Mouse (Mus musculus) myocyte (in vitro differentiated cells): ENCODE data around the gene Calhm3.

Experiments used
- CEBPB ChIP-seq: IDR thresholded peaks from 2 replicates; pipeline ENCODE4 v1.6.1; 2011; ENCODE audit warnings: mild to moderate bottlenecking, moderate library complexity; ENCODE audit not compliant: poor library complexity, insufficient read depth, severe bottlenecking
- E2F4 ChIP-seq: IDR thresholded peaks from one replicate; pipeline ENCODE4 v1.6.1; 2011; ENCODE audit warnings: mild to moderate bottlenecking, control low read depth, moderate library complexity; ENCODE audit not compliant: insufficient read depth
- MAX ChIP-seq: IDR thresholded peaks from one replicate; pipeline ENCODE4 v1.6.1; 2011; ENCODE audit warnings: low read depth, mild to moderate bottlenecking, control low read depth
- MYOD1 ChIP-seq, 3 experiments: IDR thresholded peaks; one replicate each; pipeline ENCODE4 v1.6.1; 2011; ENCODE audit warnings: control low read depth in 2 of 3, low read depth in 2 of 3, mild to moderate bottlenecking in 2 of 3, moderate library complexity in 1 of 3; ENCODE audit not compliant: insufficient read length in 2 of 3, control insufficient read depth in 1 of 3
- MYOG ChIP-seq, 3 experiments: IDR thresholded peaks; one replicate each; pipeline ENCODE4 v1.6.1; 2011; ENCODE audit warnings: control low read depth in 2 of 3, low read depth in 2 of 3, mild to moderate bottlenecking in 2 of 3; ENCODE audit not compliant: insufficient read length in 2 of 3, control insufficient read depth in 1 of 3, insufficient read depth in 1 of 3
- POLR2A ChIP-seq: IDR thresholded peaks from one replicate; pipeline ENCODE4 v1.6.1; 2011; ENCODE audit warnings: low read depth, mild to moderate bottlenecking, control low read depth, moderate library complexity; ENCODE audit not compliant: insufficient read length
- REST ChIP-seq: IDR thresholded peaks from one replicate; pipeline ENCODE4 v1.6.1; 2011; ENCODE audit warnings: mild to moderate bottlenecking, control low read depth, moderate library complexity; ENCODE audit not compliant: insufficient read depth, insufficient read length
- SRF ChIP-seq: IDR thresholded peaks from one replicate; pipeline ENCODE4 v1.6.1; 2011; ENCODE audit warnings: low read depth; ENCODE audit not compliant: control insufficient read depth, insufficient read length
- TCF12 ChIP-seq: IDR thresholded peaks from one replicate; pipeline ENCODE4 v1.6.1; 2011; ENCODE audit warnings: mild to moderate bottlenecking, control low read depth; ENCODE audit not compliant: poor library complexity, insufficient read depth, severe bottlenecking
- TCF3 ChIP-seq: IDR thresholded peaks from one replicate; pipeline ENCODE4 v1.6.1; 2011; ENCODE audit warnings: low read depth, control low read depth; ENCODE audit not compliant: insufficient read length
- USF1 ChIP-seq: IDR thresholded peaks from one replicate; pipeline ENCODE4 v1.6.1; 2011; ENCODE audit warnings: low read depth, mild to moderate bottlenecking, control low read depth, moderate library complexity

DNA sequence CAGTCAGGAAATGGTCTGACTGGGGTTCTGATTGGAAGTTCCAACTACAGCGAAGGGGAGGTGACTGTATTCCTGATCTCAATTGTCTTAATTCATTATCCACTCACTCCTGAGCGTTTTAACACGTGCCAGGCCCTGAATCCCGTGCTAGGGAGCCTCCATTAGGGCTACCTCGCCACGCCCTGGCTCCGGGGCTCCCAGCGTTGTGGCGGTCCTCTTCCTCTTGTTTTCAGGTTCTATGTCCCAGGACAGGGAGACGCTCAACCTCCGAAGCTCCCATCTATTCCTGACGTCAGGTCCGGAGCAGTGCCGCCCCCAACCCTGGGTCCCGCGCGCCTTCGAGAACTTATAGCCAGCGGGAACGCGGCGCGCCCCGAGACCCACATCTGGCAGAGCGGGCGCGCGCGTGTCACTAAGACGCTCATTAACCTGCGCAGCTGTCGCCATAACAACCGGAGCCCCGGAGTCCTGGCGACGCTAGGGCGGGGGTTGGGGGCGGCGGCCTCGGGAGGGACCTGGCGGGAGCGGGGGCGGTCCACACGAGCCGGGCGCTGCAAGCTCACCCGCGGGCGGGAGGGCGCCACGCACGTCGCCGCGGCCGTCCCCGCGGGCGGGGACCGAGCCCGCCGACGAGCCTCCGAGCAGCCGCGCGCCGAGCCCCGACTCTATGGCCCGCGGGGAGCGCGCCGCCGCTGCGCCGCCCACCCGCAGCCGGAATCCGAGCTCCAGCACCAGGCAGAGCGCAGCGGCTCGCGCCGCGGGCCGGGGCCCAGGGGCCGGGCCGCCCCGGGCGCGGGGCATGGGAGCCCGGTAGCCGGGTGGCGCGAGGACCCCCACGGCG lies 21.1 kb upstream of the Calhm3 start, which contains the start of gene Neurl1a:
- TF ChIP-seq POLR2A: peak; percentile 41
- no peak for TF ChIP-seq MAX
- no peak for TF ChIP-seq TCF12
- peak in 1 of 3 experiments; percentile 1 for TF ChIP-seq MYOG (IDR thresholded peaks at IDR 0.05; ENCODE audit: control insufficient read depth in 1 of 3, insufficient read depth in 1 of 3, insufficient read length in 2 of 3, low read depth in 2 of 3)
- no peak for TF ChIP-seq TCF3
- TF ChIP-seq USF1: no peak
- no peak for TF ChIP-seq REST
- TF ChIP-seq E2F4: no peak
- TF ChIP-seq SRF: no peak
- TF ChIP-seq MYOD1 (IDR thresholded peaks at IDR 0.05; ENCODE audit: control insufficient read depth in 1 of 3, insufficient read length in 2 of 3, low read depth in 2 of 3): no peak
- TF ChIP-seq CEBPB: no peak
